17 mouse cellular contexts compared by ENCODE assay signal in the genomic region with DNA sequence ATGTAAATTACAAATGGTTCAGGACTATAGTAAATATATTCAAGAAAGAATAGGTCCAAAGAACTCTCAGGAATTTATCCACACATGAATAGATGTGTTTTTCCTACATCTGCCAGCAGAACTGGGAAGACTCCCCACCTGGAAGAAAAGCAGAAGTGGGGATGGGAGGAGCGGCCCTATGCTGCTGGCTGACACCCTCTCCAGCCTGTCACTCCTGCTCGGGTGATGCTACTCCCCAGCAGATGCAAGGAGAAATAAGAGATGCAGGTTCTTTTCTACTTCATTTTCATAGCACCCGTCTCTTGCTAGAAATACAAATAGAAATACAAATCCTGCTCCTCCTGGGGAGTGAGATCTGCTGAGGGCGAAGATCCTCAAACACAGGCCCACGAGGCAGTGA. TPM values are rescaled to one million over a fixed set of nuclear protein-coding genes. Genes with fewer than 3 reads are reported as not detected.
"Had no signal": no experiment of that assay in that cellular context is flagged by ENCODE, and none has a peak within 500 bp of the region (broad histone marks: within the 10 kb centered on the region; RNA-seq: fewer than 3 reads in every experiment).

No protein-coding gene starts in this region.

- H3K4me3 ChIP-seq: limb, embryonic 12.5 days; liver, embryonic 13.5 days; lung, embryonic 15.5 days; megakaryocyte, embryonic 14.5 days; neural tube, embryonic 15.5 days had no signal

- H3K9me3 ChIP-seq: limb, embryonic 12.5 days; liver, embryonic 13.5 days; lung, embryonic 15.5 days; megakaryocyte, embryonic 14.5 days; neural tube, embryonic 15.5 days had no signal

- H3K9ac ChIP-seq: limb, embryonic 12.5 days; liver, embryonic 13.5 days; liver, postnatal 0 days; lung, embryonic 15.5 days; neural tube, embryonic 15.5 days had no signal

- H3K4me1 ChIP-seq: liver, embryonic 13.5 days; lung, embryonic 15.5 days had no signal

- H3K36me3 ChIP-seq: limb, embryonic 12.5 days; liver, embryonic 13.5 days; lung, embryonic 15.5 days; neural tube, embryonic 15.5 days had no signal

- ATAC-seq: intestine, postnatal 0 days; liver, postnatal 0 days had no signal

- DNase-seq: kidney, adult 8-10 months; kidney, postnatal 25 days; layer of hippocampus, adult 9-11 months; liver; liver, embryonic 13.5 days; liver, postnatal 0 days; lung, postnatal 14 days; right cerebral cortex, adult 18-20 months; right cerebral cortex, postnatal 25 days; thymus, postnatal 4 days had no signal

- H3K27ac ChIP-seq: limb, embryonic 12.5 days; liver, embryonic 13.5 days; lung, embryonic 15.5 days; macrophage; neural tube, embryonic 15.5 days had no signal

- H3K4me2 ChIP-seq: limb, embryonic 12.5 days; liver, embryonic 13.5 days; lung, embryonic 15.5 days; neural tube, embryonic 15.5 days had no signal

- H3K27me3 ChIP-seq: limb, embryonic 12.5 days; liver, embryonic 13.5 days; lung, embryonic 15.5 days; neural tube, embryonic 15.5 days had no signal

RNA-seq across cellular contexts. Expression of a gene that starts 51.8 kb away (rescaled TPM):
- total RNA-seq: monocyte, adult 5-6 weeks had no signal
- polyA plus RNA-seq: liver, postnatal 0 days; macrophage had no signal
